ENCODE assay signal across 27 mouse cellular contexts in genomic region chr13:113811141-113811540, GRCm38 (mm10).
"Had no signal": no experiment of that assay in that cellular context is flagged by ENCODE, and none has a peak within 500 bp of the region (broad histone marks: within the 10 kb centered on the region; RNA-seq: fewer than 3 reads in every experiment).

No protein-coding gene starts in this region.

- H3K27me3 ChIP-seq: heart, embryonic 13.5 days; heart, embryonic 15.5 days; hindbrain, embryonic 12.5 days; intestine, embryonic 15.5 days; limb, embryonic 12.5 days; liver, embryonic 13.5 days; liver, embryonic 15.5 days had no signal

- H3K9me3 ChIP-seq: heart, embryonic 15.5 days; hindbrain, embryonic 10.5 days; hindbrain, embryonic 12.5 days; intestine, embryonic 15.5 days; limb, embryonic 10.5 days; limb, embryonic 12.5 days; liver, embryonic 13.5 days; liver, embryonic 15.5 days had no signal

- H3K4me2 ChIP-seq: heart, embryonic 11.5 days; heart, embryonic 15.5 days; hindbrain, embryonic 12.5 days; hindbrain, embryonic 14.5 days; intestine, embryonic 15.5 days; limb, embryonic 12.5 days; liver, embryonic 11.5 days; liver, embryonic 13.5 days; liver, embryonic 15.5 days had no signal

- H3K9ac ChIP-seq: heart, embryonic 13.5 days; heart, embryonic 15.5 days; hindbrain, embryonic 12.5 days; hindbrain, embryonic 14.5 days; intestine, embryonic 15.5 days; limb, embryonic 12.5 days; liver, embryonic 13.5 days; liver, embryonic 15.5 days had no signal

- ATAC-seq: hindbrain, embryonic 16.5 days; inflammation-experienced regulatory T-cells, adult 6 months; intestine, embryonic 15.5 days; intestine, postnatal 0 days had no signal

- H3K4me3 ChIP-seq: heart, adult 2 months; heart, embryonic 13.5 days; heart, embryonic 15.5 days; hindbrain, embryonic 10.5 days; hindbrain, embryonic 12.5 days; intestine, embryonic 15.5 days; layer of hippocampus, adult 2 months; left cerebral cortex, adult 2 months; limb, embryonic 10.5 days; limb, embryonic 12.5 days; liver, embryonic 13.5 days; liver, embryonic 15.5 days had no signal

- H3K27ac ChIP-seq: heart, adult 2 months; hindbrain, embryonic 10.5 days; hindbrain, embryonic 12.5 days; hindbrain, embryonic 14.5 days; intestine, embryonic 15.5 days; layer of hippocampus, adult 2 months; left cerebral cortex, adult 2 months; limb, embryonic 12.5 days; liver, embryonic 15.5 days had no signal

- DNase-seq: gastrocnemius, postnatal 14 days; gastrocnemius, postnatal 36 days; heart, adult 2 months; heart, postnatal 14 days; heart, postnatal 4 days; kidney, adult 18-20 months; kidney, postnatal 10 days; kidney, postnatal 25 days; kidney, postnatal 4 days; liver; liver, embryonic 13.5 days had no signal

- H3K36me3 ChIP-seq: heart, embryonic 15.5 days; hindbrain, embryonic 10.5 days; hindbrain, embryonic 12.5 days; intestine, embryonic 15.5 days; limb, embryonic 12.5 days; liver, embryonic 15.5 days had no signal
